Mouse (Mus musculus) myocyte (in vitro differentiated cells): ENCODE results near the gene Ssbp3. TPM values are rescaled to one million over a fixed set of nuclear protein-coding genes. Genes with fewer than 3 reads are reported as not detected.
A peak's percentile ranks its signal among the peaks of the same experiment; 100 is the strongest.

ENCODE experiments used
- H3K27me3 ChIP-seq: one replicate; pipeline ENCODE4 v1.6.1; 2011; ENCODE audit not compliant: control insufficient read depth, insufficient read depth, insufficient read length
- H3K36me3 ChIP-seq: one replicate; pipeline ENCODE4 v1.6.1; 2011; ENCODE audit not compliant: control insufficient read depth, insufficient read depth
- H3K4me2 ChIP-seq: one replicate; pipeline ENCODE4 v1.6.1; 2011; ENCODE audit warnings: low read depth, control low read depth
- H3K4me3 ChIP-seq: one replicate; pipeline ENCODE4 v1.5.1; 2011; ENCODE audit warnings: mild to moderate bottlenecking, control low read depth, moderate library complexity
- H3K79me2 ChIP-seq: one replicate; pipeline ENCODE4 v1.6.1; 2011; ENCODE audit not compliant: control insufficient read depth, insufficient read depth
- H3ac ChIP-seq: one replicate; pipeline ENCODE4 v1.6.1; 2011; ENCODE audit not compliant: control insufficient read depth, insufficient read length
- CEBPB ChIP-seq: IDR thresholded peaks from 2 replicates; pipeline ENCODE4 v1.6.1; 2011; ENCODE audit warnings: mild to moderate bottlenecking, moderate library complexity; ENCODE audit not compliant: poor library complexity, insufficient read depth, severe bottlenecking
- E2F4 ChIP-seq: IDR thresholded peaks from one replicate; pipeline ENCODE4 v1.6.1; 2011; ENCODE audit warnings: mild to moderate bottlenecking, control low read depth, moderate library complexity; ENCODE audit not compliant: insufficient read depth
- MAX ChIP-seq: IDR thresholded peaks from one replicate; pipeline ENCODE4 v1.6.1; 2011; ENCODE audit warnings: low read depth, mild to moderate bottlenecking, control low read depth
- MYOD1 ChIP-seq, 3 experiments: IDR thresholded peaks; one replicate each; pipeline ENCODE4 v1.6.1; 2011; ENCODE audit warnings: control low read depth in 2 of 3, low read depth in 2 of 3, mild to moderate bottlenecking in 2 of 3, moderate library complexity in 1 of 3; ENCODE audit not compliant: insufficient read length in 2 of 3, control insufficient read depth in 1 of 3
- MYOG ChIP-seq, 3 experiments: IDR thresholded peaks; one replicate each; pipeline ENCODE4 v1.6.1; 2011; ENCODE audit warnings: control low read depth in 2 of 3, low read depth in 2 of 3, mild to moderate bottlenecking in 2 of 3; ENCODE audit not compliant: insufficient read length in 2 of 3, control insufficient read depth in 1 of 3, insufficient read depth in 1 of 3
- POLR2A ChIP-seq: IDR thresholded peaks from one replicate; pipeline ENCODE4 v1.6.1; 2011; ENCODE audit warnings: low read depth, mild to moderate bottlenecking, control low read depth, moderate library complexity; ENCODE audit not compliant: insufficient read length
- POLR2AphosphoS2 ChIP-seq: IDR thresholded peaks from one replicate; pipeline ENCODE4 v1.6.1; 2011; ENCODE audit warnings: low read depth, control low read depth; ENCODE audit not compliant: insufficient read length
- REST ChIP-seq: IDR thresholded peaks from one replicate; pipeline ENCODE4 v1.6.1; 2011; ENCODE audit warnings: mild to moderate bottlenecking, control low read depth, moderate library complexity; ENCODE audit not compliant: insufficient read depth, insufficient read length
- SRF ChIP-seq: IDR thresholded peaks from one replicate; pipeline ENCODE4 v1.6.1; 2011; ENCODE audit warnings: low read depth; ENCODE audit not compliant: control insufficient read depth, insufficient read length
- TCF12 ChIP-seq: IDR thresholded peaks from one replicate; pipeline ENCODE4 v1.6.1; 2011; ENCODE audit warnings: mild to moderate bottlenecking, control low read depth; ENCODE audit not compliant: poor library complexity, insufficient read depth, severe bottlenecking
- TCF3 ChIP-seq: IDR thresholded peaks from one replicate; pipeline ENCODE4 v1.6.1; 2011; ENCODE audit warnings: low read depth, control low read depth; ENCODE audit not compliant: insufficient read length
- USF1 ChIP-seq: IDR thresholded peaks from one replicate; pipeline ENCODE4 v1.6.1; 2011; ENCODE audit warnings: low read depth, mild to moderate bottlenecking, control low read depth, moderate library complexity
- polyA plus RNA-seq: library from polyadenylated mRNA; unstranded; fragments of >200 nt; fragmentation: generic; extraction: Trizol; gene quantifications from one replicate; pipeline ENCODE4 v1.2.1, GENCODE M21; 2012; ENCODE audit warnings: missing spikeins

Ssbp3 gene
- polyA plus RNA-seq, 1 experiment, result 59.4 TPM

GRCm38 (mm10) chr4:106966443-106966842, 55.9 kb downstream of the Ssbp3 start:
- Histone ChIP-seq H3K27me3 (no peaks in the 10 kb centered on the region), H3K79me2 (peaks cover 64% of the 10 kb centered on the region), H3K4me2 (peak overlapping the region; percentile 38), H3ac (no peak overlapping the region), H3K4me3 (no peak overlapping the region), H3K36me3 (no peaks in the 10 kb centered on the region)
- TF ChIP-seq SRF (no peak), MYOD1 (IDR thresholded peaks at IDR 0.05; ENCODE audit: control insufficient read depth in 1 of 3, insufficient read length in 2 of 3, low read depth in 2 of 3) (peak in 2 of 3 experiments; percentile 34 to 68), MYOG (IDR thresholded peaks at IDR 0.05; ENCODE audit: control insufficient read depth in 1 of 3, insufficient read depth in 1 of 3, insufficient read length in 2 of 3, low read depth in 2 of 3) (peak in 2 of 3 experiments; percentile 43 to 77)

- Histone ChIP-seq H3K4me2 (peak overlapping the region; percentile 55), H3K4me3 (no peak overlapping the region), H3K27me3 (no peaks in the 10 kb centered on the region), H3K79me2 (peaks cover 65% of the 10 kb centered on the region), H3K36me3 (no peaks in the 10 kb centered on the region), H3ac (no peak overlapping the region)
- no peak for TF ChIP-seq E2F4
- no peak for TF ChIP-seq POLR2A
- TF ChIP-seq POLR2AphosphoS2, result no peak
- TF ChIP-seq CEBPB, result no peak
- no peak for TF ChIP-seq TCF3
- TF ChIP-seq SRF, result no peak
- no peak for TF ChIP-seq REST
- no peak for TF ChIP-seq MYOD1 (IDR thresholded peaks at IDR 0.05; ENCODE audit: control insufficient read depth in 1 of 3, insufficient read length in 2 of 3, low read depth in 2 of 3)
Measured at GRCm38 (mm10) chr4:106968910-106969309, 58.4 kb downstream of the Ssbp3 start.

DNA sequence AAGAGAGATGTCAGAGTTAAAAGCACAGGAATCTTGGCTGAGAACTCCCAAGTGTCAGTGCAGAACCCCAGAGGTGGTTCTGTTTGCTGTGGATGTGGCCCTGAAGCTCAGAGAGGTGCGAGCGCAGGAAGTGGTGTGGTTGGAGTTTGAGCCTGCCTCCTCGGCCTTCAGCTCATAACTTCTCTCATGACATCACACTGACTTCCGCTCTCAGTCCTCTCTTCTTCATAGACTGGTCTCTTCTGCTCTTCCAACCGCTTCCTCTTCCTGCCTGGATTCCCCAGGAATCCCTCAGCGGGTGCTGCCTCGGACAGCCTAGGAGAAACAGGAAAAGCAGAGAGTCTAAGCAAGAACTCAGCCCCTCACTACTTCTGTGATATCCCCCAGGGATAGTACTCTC, 60.3 kb downstream of the Ssbp3 start:
- Histone ChIP-seq H3K27me3 (no peaks in the 10 kb centered on the region), H3K4me3 (no peak overlapping the region), H3K36me3 (no peaks in the 10 kb centered on the region), H3ac (no peak overlapping the region), H3K79me2 (peaks cover 80% of the 10 kb centered on the region), H3K4me2 (no peak overlapping the region)
- TF ChIP-seq MYOD1 (IDR thresholded peaks at IDR 0.05; ENCODE audit: control insufficient read depth in 1 of 3, insufficient read length in 2 of 3, low read depth in 2 of 3) (no peak), E2F4 (no peak), CEBPB (no peak), MAX (no peak), POLR2AphosphoS2 (no peak), REST (no peak), TCF3 (no peak), TCF12 (no peak), MYOG (IDR thresholded peaks at IDR 0.05; ENCODE audit: control insufficient read depth in 1 of 3, insufficient read depth in 1 of 3, insufficient read length in 2 of 3, low read depth in 2 of 3) (no peak), POLR2A (no peak)

DNA sequence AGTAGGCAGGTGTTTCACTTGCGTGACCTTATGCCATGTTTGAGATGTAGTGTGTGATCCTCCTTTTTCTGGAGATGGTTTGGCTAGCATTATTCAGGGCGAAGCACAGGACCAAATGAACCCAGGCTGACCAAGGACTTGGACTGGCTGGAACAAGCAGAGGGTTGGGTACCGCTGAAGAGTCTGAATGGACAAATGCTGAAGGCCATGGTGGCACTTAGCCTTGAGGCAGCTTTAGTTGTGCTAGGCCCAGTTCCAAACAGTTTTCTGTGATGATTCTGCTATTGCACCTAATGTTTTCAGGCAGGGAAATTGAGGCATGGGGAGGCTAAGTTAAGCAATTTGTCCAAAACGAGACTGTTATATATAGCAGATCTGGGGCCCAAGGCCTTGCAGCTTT, 61.6 kb downstream of the Ssbp3 start:
- TF ChIP-seq MAX (no peak), USF1 (no peak), MYOG (IDR thresholded peaks at IDR 0.05; ENCODE audit: control insufficient read depth in 1 of 3, insufficient read depth in 1 of 3, insufficient read length in 2 of 3, low read depth in 2 of 3) (no peak), SRF (no peak), POLR2AphosphoS2 (no peak), MYOD1 (IDR thresholded peaks at IDR 0.05; ENCODE audit: control insufficient read depth in 1 of 3, insufficient read length in 2 of 3, low read depth in 2 of 3) (no peak), REST (no peak), E2F4 (no peak), TCF3 (no peak), POLR2A (no peak), CEBPB (no peak), TCF12 (no peak)
- peaks cover 88% of the 10 kb centered on the region for H3K79me2 ChIP-seq
- no peak overlapping the region for H3ac ChIP-seq
- no peaks in the 10 kb centered on the region for H3K27me3 ChIP-seq
- H3K4me3 ChIP-seq, result no peak overlapping the region
- H3K4me2 ChIP-seq, result no peak overlapping the region
- no peaks in the 10 kb centered on the region for H3K36me3 ChIP-seq

GRCm38 (mm10) chr4:106972461-106973384, 62.2 kb downstream of the Ssbp3 start:
- no peak overlapping the region for H3K4me2 ChIP-seq
- no peaks in the 10 kb centered on the region for H3K36me3 ChIP-seq
- H3K79me2 ChIP-seq, result peaks cover 88% of the 10 kb centered on the region
- no peaks in the 10 kb centered on the region for H3K27me3 ChIP-seq
- no peak for TF ChIP-seq E2F4
- TF ChIP-seq TCF12, result no peak
- no peak for TF ChIP-seq TCF3
- no peak for TF ChIP-seq MYOG (IDR thresholded peaks at IDR 0.05; ENCODE audit: control insufficient read depth in 1 of 3, insufficient read depth in 1 of 3, insufficient read length in 2 of 3, low read depth in 2 of 3)
- TF ChIP-seq CEBPB, result no peak
- TF ChIP-seq MAX, result no peak
- no peak for TF ChIP-seq MYOD1 (IDR thresholded peaks at IDR 0.05; ENCODE audit: control insufficient read depth in 1 of 3, insufficient read length in 2 of 3, low read depth in 2 of 3)
- TF ChIP-seq POLR2AphosphoS2, result no peak
- TF ChIP-seq REST, result no peak
- TF ChIP-seq SRF, result no peak
- no peak for TF ChIP-seq POLR2A
- no peak for TF ChIP-seq USF1
- H3ac ChIP-seq, result no peak overlapping the region
- no peak overlapping the region for H3K4me3 ChIP-seq
